Comparison of ENCODE assay signal across 8 mouse cellular contexts in genomic region chr11:4975623-4976022, GRCm38 (mm10). TPM values are rescaled to one million over a fixed set of nuclear protein-coding genes. Genes with fewer than 3 reads are reported as not detected.
DNase-seq lines count a peak whose midpoint lies in the region.

No protein-coding gene starts in this region.

- intact Hi-C loops in heart, postnatal 10 days (cut with DNase I) = loop anchor here (1.0 to 2.0 kb wide), 2 partner anchors 29 to 59 kb away; no protein-coding TSS in a partner anchor

- DNase-seq in ES-CJ7 (ENCODE audit: low read depth, low spot score) = peak; percentile 92
- peak; percentile 88 for DNase-seq in adrenal gland, postnatal 10 days
- peak; percentile 56 for DNase-seq in embryo, embryonic 9.5 days (ENCODE audit: extremely low spot score)
- DNase-seq in heart, postnatal 10 days = peak; percentile 71 to 83
- peak; percentile 85 to 86 for DNase-seq in kidney, postnatal 4 days
- peak; percentile 83 for DNase-seq in lung, postnatal 36 days
- peak; percentile 74 for DNase-seq in retina, postnatal 7 days (ENCODE audit: low read depth, low spot score)
- peak; percentile 49 for DNase-seq in urinary bladder, adult 2 months (ENCODE audit: low spot score)

RNA-seq across cellular contexts. Expression of gene Ap1b1, which starts 11.0 kb away (rescaled TPM):
- 10 to 100 TPM; 56.5 to 58.9 TPM for total RNA-seq in adrenal gland, postnatal 10 days (2021)
- total RNA-seq in heart, postnatal 10 days (2021) = 10 to 100 TPM; 46.8 to 50.9 TPM
- 61.9 and 63.1 TPM in 2 replicates for polyA plus RNA-seq in urinary bladder, adult 2 months (2012; rRNA removed)

RNA-seq across cellular contexts. Expression of gene Nefh, which starts 27.8 kb away (rescaled TPM):
- 1 to 10 TPM; 2.4 to 3.4 TPM for total RNA-seq in adrenal gland, postnatal 10 days (2021)
- total RNA-seq in heart, postnatal 10 days (2021) = under 1 TPM in 1 of 2 experiments, not detected in 1; 0.07 TPM
- 0.26 and 0.40 TPM in 2 replicates for polyA plus RNA-seq in urinary bladder, adult 2 months (2012; rRNA removed)

Comparison
In these comparisons a context has a peak if more than half of its experiments do, and no peak if none do; other contexts are left out.
1. Peak in every context shown above with its lines: DNase-seq.